Mouse (Mus musculus): Measurements from ENCODE around the gene Gsk3a. TPM values are rescaled to one million over a fixed set of nuclear protein-coding genes. Genes with fewer than 3 reads are reported as not detected.

Gsk3a gene
- polyA plus RNA-seq, 1 experiment from 2014 or later = 6.4 TPM

DNA sequence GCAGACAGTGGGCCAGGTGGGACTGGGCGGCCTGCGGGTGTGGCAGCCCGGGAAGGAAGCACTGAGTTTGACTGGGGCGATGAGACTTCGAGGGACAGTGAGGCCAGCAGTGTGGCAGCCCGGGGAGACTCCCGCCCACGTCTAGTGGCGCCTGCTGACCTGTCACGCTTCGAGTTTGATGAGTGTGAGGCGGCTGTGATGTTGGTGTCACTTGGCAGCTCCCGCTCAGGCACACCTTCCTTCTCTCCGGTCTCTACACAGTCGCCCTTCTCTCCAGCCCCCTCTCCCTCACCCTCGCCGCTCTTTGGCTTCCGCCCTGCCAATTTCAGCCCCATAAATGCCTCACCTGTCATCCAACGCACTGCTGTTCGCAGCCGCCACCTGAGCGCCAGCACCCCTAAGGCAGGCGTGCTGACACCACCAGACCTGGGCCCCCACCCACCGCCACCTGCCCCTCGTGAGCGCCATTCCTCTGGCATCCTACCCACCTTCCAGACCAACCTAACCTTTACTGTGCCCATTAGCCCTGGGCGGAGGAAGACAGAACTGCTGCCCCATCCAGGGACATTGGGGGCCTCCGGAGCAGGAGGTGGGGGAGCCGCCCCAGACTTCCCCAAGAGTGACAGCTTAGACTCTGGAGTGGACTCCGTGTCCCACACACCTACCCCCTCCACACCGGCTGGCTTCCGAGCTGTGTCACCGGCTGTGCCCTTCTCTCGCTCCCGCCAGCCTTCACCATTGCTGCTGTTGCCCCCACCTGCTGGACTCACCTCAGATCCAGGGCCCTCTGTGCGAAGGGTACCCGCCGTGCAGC lies 35.0 kb upstream of the Gsk3a start:
- peak overlapping the region; percentile 71 for H3K4me2 ChIP-seq
- WGBS (ENCODE audit: insufficient replicate concordance) = 86% methylated on average over 38 of the region's 38 CpGs
- peaks cover 26% of the 10 kb centered on the region for H3K36me3 ChIP-seq (replicated peaks)
- H3K4me3 ChIP-seq (replicated peaks) = 0 out of 2 replicates have a peak overlapping the region, but pooled peaks have one; percentile 41
- no peaks in the 10 kb centered on the region for H3K9me3 ChIP-seq (replicated peaks)
- peaks cover 91% of the 10 kb centered on the region for H3K4me1 ChIP-seq (replicated peaks)
- no peak overlapping the region for H3K9ac ChIP-seq
- ATAC-seq (ENCODE audit: insufficient read depth) = no peak
- H3K27ac ChIP-seq (replicated peaks) = peak overlapping the region; percentile 96
- no peaks in the 10 kb centered on the region for H3K27me3 ChIP-seq

DNA sequence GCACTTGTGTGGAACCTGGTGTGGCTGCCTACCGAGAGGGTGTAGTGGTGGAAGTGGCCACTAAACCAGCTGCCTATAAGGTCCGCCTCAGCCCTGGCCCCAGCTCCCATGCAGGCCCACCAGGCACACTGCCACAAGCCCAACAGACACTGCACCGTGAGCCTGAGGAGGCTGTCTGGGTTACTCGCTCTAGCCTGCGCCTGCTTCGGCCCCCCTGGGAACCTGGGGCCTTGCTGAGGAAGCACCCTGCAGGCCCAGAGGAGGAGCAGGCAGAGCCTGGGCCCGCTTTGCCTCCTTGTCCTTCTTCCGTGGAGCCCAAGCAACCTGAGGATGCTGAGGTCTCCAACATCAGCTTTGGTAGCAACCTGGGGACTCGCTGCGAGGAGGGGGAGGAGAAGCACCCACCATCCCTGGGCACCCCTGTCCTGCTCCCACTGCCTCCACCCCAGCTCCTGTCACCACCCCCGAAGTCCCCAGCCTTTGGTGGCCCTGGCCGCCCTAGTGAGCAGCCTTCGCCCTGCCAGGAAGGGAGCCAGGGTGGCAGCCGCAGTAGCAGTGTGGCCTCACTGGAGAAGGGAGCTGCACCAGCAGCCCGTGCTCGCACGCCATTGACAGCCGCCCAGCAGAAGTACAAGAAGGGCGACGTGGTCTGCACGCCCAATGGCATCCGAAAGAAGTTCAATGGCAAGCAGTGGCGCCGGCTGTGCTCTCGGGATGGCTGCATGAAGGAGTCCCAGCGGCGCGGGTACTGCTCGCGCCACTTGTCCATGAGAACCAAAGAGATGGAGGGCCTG lies 34.2 kb upstream of the Gsk3a start:
- peaks cover 87% of the 10 kb centered on the region for H3K4me1 ChIP-seq (replicated peaks)
- H3K9me3 ChIP-seq (replicated peaks) = no peaks in the 10 kb centered on the region
- H3K4me2 ChIP-seq = no peak overlapping the region
- H3K27me3 ChIP-seq = no peaks in the 10 kb centered on the region
- 88% methylated on average over 30 of the region's 30 CpGs for WGBS (ENCODE audit: insufficient replicate concordance)
- H3K4me3 ChIP-seq (replicated peaks) = no peak overlapping the region
- no peak for ATAC-seq (ENCODE audit: insufficient read depth)
- H3K27ac ChIP-seq (replicated peaks) = 0 out of 2 replicates have a peak overlapping the region, but pooled peaks have one; percentile 96
- H3K9ac ChIP-seq = no peak overlapping the region
- peaks cover 26% of the 10 kb centered on the region for H3K36me3 ChIP-seq (replicated peaks)

DNA sequence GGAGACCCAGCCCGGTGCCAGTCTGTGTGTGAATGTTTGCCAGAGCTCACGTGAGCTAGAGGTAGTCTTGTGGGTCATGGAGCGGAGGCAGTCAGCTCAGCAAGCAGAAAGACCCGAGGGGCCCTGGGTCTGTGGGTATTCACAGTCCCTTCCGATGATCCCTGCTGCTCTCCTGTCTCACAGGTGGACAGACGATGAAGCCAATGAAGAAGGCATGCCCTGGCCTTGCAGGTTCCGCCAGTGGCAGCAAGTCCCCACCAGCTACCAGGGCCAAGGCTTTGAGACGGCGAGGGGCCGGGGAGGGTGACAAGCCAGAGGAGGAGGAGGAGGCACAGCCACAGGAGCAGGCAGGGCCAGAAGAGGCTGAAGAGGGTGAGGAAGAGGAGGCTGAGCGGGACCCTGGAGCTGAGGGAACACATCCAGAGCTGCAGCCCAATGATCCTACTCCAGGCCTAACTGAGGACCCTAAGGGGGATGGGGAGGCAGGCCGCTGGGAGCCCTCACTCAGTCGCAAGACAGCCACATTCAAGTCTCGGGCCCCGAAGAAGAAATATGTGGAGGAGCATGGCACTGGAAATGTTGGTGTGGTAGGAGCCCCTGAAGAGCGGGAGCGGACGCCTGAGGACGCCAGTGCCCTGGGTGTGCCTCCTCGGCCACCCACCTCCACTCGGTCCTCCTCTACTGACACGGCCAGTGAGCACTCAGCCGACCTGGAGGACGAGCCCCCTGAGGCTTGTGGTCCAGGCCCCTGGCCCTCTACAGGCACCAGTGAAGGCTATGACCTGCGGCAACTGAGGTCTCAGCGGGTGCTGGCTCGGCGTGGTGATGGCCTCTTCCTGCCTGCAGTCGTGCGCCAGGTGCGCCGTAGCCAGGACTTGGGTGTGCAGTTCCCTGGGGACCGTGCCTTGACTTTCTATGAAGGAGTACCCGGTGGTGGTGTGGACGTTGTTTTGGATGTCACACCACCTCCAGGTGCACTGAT lies 33.3 kb upstream of the Gsk3a start:
- no peak for ATAC-seq (ENCODE audit: insufficient read depth)
- H3K36me3 ChIP-seq (replicated peaks) = peaks cover 26% of the 10 kb centered on the region
- no peaks in the 10 kb centered on the region for H3K27me3 ChIP-seq
- whole genome bisulfite sequencing (ENCODE audit: insufficient replicate concordance) = 86% methylated on average over 35 of the region's 35 CpGs
- H3K4me3 ChIP-seq (replicated peaks) = no peak overlapping the region
- peaks cover 87% of the 10 kb centered on the region for H3K4me1 ChIP-seq (replicated peaks)
- no peak overlapping the region for H3K9ac ChIP-seq
- no peak overlapping the region for H3K4me2 ChIP-seq
- no peaks in the 10 kb centered on the region for H3K9me3 ChIP-seq (replicated peaks)
- peak overlapping the region; percentile 29 for H3K27ac ChIP-seq (replicated peaks)

DNA sequence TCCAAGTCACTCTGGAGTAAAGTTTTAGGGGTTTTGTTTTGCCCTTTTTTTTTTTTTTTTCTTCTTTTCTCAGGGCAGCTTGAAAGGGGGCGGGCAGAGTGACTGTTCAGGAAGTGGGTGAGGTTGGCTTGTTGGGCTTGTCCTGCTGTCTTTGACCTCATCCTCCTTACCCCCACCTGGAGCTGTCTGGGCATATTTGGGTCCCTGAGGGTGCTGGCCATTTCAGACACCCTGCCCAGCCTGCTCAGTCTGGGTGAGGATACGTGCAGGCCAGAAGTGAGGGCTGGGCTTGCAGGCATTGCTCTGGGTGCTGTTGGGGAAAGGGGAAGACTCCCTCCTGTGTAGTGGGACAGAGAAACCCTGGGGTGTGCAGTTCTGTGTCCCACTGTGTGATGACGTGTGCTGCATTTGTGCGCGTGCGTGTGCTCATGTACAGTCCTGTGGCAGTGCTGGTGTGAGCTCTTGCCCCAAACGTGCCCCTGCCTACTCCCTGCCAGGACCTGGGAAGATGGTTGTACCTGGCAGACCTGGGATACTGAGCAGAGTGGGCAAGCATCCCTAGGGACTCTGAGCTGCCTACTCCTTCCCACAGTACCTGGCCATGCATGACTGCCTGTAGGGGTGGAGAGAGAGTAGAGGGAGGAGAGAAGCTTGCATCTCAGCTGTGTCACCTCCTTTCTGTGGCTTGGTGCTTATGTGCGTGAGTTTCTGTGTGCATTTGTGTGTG lies 32.1 kb upstream of the Gsk3a start:
- Histone ChIP-seq H3K4me3 (replicated peaks) (peak overlapping the region; percentile 85), H3K27ac (replicated peaks) (peak overlapping the region; percentile 95), H3K36me3 (replicated peaks) (peaks cover 26% of the 10 kb centered on the region), H3K4me1 (replicated peaks) (peaks cover 84% of the 10 kb centered on the region), H3K4me2 (peak overlapping the region; percentile 90), H3K9ac (peak overlapping the region; percentile 98), H3K27me3 (no peaks in the 10 kb centered on the region), H3K9me3 (replicated peaks) (no peaks in the 10 kb centered on the region)
- 66% methylated on average over 8 of the region's 8 CpGs for WGBS (ENCODE audit: insufficient replicate concordance)
- ATAC-seq (ENCODE audit: insufficient read depth) = no peak

- H3K36me3 ChIP-seq (replicated peaks) = peaks cover 26% of the 10 kb centered on the region
- H3K27ac ChIP-seq (replicated peaks) = peak overlapping the region; percentile 95
- peak overlapping the region; percentile 98 for H3K9ac ChIP-seq
- no peak for ATAC-seq (ENCODE audit: insufficient read depth)
- 28% methylated on average over 4 of the region's 4 CpGs for WGBS (ENCODE audit: insufficient replicate concordance)
- H3K4me2 ChIP-seq = peak overlapping the region; percentile 90
- H3K9me3 ChIP-seq (replicated peaks) = no peaks in the 10 kb centered on the region
- peaks cover 79% of the 10 kb centered on the region for H3K4me1 ChIP-seq (replicated peaks)
- peak overlapping the region; percentile 85 for H3K4me3 ChIP-seq (replicated peaks)
- H3K27me3 ChIP-seq = no peaks in the 10 kb centered on the region
These were observed 31.4 kb upstream of the Gsk3a start for GRCm38 (mm10) chr7:25269029-25269428.

DNA sequence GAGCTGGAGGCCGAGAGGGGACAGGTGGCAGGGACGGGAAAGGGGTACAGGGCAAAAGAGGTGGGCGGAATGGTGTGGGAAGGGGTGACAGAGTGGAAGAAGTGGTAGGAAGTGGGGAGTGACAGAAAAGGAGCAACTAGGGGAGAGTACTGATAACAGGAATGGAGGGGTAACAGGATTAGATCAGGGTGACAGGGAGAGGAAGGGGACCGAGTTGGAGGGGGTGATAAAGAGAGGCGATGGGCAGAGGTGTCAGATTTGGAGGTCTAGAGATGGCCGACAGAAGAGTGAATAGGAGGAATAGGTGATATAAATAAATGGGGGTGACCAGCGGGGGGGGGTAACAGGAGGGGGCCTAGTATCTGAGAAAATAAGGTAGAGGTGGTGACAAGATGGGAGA lies 30.9 kb upstream of the Gsk3a start:
- Histone ChIP-seq H3K9me3 (replicated peaks) (no peaks in the 10 kb centered on the region), H3K9ac (peak overlapping the region; percentile 98), H3K36me3 (replicated peaks) (peaks cover 26% of the 10 kb centered on the region), H3K4me2 (peak overlapping the region; percentile 90), H3K27ac (replicated peaks) (peak overlapping the region; percentile 95), H3K27me3 (no peaks in the 10 kb centered on the region), H3K4me1 (replicated peaks) (peaks cover 79% of the 10 kb centered on the region), H3K4me3 (replicated peaks) (peak overlapping the region; percentile 85)
- ATAC-seq (ENCODE audit: insufficient read depth) = no peak
- under 1% methylated on average over 7 of the region's 7 CpGs for WGBS (ENCODE audit: insufficient replicate concordance)

DNA sequence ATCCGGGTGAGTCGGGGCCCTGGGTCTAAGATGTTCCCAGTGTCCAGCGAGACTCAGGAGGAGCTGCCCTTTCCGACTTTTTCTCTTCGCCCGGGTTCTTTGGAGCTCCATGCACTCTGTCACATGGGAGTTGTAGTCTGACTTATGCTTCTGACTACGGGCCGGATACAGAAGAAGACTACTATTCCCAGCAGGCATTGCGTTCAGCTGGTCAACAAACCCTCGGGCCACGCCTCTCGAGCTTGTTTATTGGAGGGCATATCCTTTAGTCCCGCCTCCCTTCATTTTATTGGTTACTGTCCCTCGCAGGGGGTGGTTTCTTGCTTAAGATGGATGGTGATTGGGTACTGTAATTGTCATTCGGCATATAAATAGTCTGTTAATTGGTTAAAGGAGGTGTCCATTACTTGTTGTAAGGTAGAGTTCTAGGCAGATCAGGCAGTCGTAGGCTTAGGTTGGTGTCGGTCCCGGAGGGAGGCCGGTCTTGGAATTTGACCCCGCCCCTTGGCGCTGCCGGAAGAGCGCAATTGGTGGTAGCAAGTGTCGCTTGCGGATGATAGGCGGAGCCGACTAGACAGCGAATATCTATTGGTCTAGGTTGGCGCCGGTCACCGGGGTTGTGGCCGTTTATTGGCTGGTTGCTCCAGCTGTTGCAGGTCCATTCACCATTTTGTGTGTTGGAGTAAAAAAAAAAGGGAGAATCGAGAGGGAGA lies 30.3 kb upstream of the Gsk3a start:
- 0% methylated on average over 33 of the region's 33 CpGs for WGBS (ENCODE audit: insufficient replicate concordance)
- Histone ChIP-seq H3K9me3 (replicated peaks) (no peaks in the 10 kb centered on the region), H3K27me3 (no peaks in the 10 kb centered on the region), H3K4me2 (peak overlapping the region; percentile 90), H3K9ac (peak overlapping the region; percentile 98), H3K36me3 (replicated peaks) (peaks cover 22% of the 10 kb centered on the region), H3K4me3 (replicated peaks) (peak overlapping the region; percentile 85), H3K27ac (replicated peaks) (peak overlapping the region; percentile 95), H3K4me1 (replicated peaks) (peaks cover 73% of the 10 kb centered on the region)
- ATAC-seq (ENCODE audit: insufficient read depth) = peak; percentile 90

- Histone ChIP-seq H3K4me3 (replicated peaks) (peak within 1 kb of the TSS; percentile 85), H3K4me1 (replicated peaks) (peaks cover 67% of the 10 kb centered on the region), H3K4me2 (peak within 1 kb of the TSS; percentile 90), H3K36me3 (replicated peaks) (peaks cover 16% of the 10 kb centered on the region), H3K27ac (replicated peaks) (peak within 1 kb of the TSS; percentile 95), H3K27me3 (no peaks in the 10 kb centered on the region), H3K9me3 (replicated peaks) (no peaks in the 10 kb centered on the region), H3K9ac (peak within 1 kb of the TSS; percentile 98)
- ATAC-seq (ENCODE audit: insufficient read depth) = peak; percentile 75
- 0% methylated on average over 29 of the region's 29 CpGs for WGBS (ENCODE audit: insufficient replicate concordance)
These were observed 29.7 kb upstream of the Gsk3a start, which contains the start of gene Cic for GRCm38 (mm10) chr7:25267301-25267750. Cic (plus strand) TSS chr7:25267704.

- Histone ChIP-seq H3K4me3 (replicated peaks) (peak overlapping the region; percentile 85), H3K27me3 (no peaks in the 10 kb centered on the region), H3K36me3 (replicated peaks) (peaks cover 7% of the 10 kb centered on the region), H3K9me3 (replicated peaks) (no peaks in the 10 kb centered on the region), H3K9ac (peak overlapping the region; percentile 82), H3K4me1 (replicated peaks) (peaks cover 58% of the 10 kb centered on the region), H3K4me2 (peak overlapping the region; percentile 90), H3K27ac (replicated peaks) (peak overlapping the region; percentile 95)
- 69% methylated on average over 8 of the region's 8 CpGs for WGBS (ENCODE audit: insufficient replicate concordance)
- no peak for ATAC-seq (ENCODE audit: insufficient read depth)
These were observed 28.7 kb upstream of the Gsk3a start for GRCm38 (mm10) chr7:25266180-25266962.
